Mouse (Mus musculus) embryonic facial prominence, embryonic 15.5 days (tissue): ENCODE data around the gene Riox2. TPM values are rescaled to one million over a fixed set of nuclear protein-coding genes. Genes with fewer than 3 reads are reported as not detected.

Experiments used
- ATAC-seq: fragments of 200-750 bp; cut with Nextera tagmentation; 2 replicates; pipeline ENCODE4 v1.8.0; 2017; ENCODE audit warnings: low read depth, moderate TSS enrichment; ENCODE audit not compliant: insufficient number of reproducible peaks, low FRiP score, low TSS enrichment
- H3K27ac ChIP-seq: fragments of 300-500 bp; sonication (generic); replicated peaks from 2 replicates; pipeline ENCODE4 v1.5.1; 2015; ENCODE audit warnings: mild to moderate bottlenecking, inconsistent platforms
- H3K27me3 ChIP-seq: fragments of 300-500 bp; sonication (generic); 2 replicates; pipeline ENCODE4 v1.6.1; 2015; ENCODE audit warnings: inconsistent platforms
- H3K36me3 ChIP-seq: fragments of 300-500 bp; sonication (generic); 2 replicates; pipeline ENCODE4 v1.6.1; 2015; ENCODE audit warnings: mild to moderate bottlenecking, inconsistent platforms
- H3K4me1 ChIP-seq: fragments of 300-500 bp; sonication (generic); 2 replicates; pipeline ENCODE4 v1.6.1; 2015; ENCODE audit warnings: inconsistent platforms
- H3K4me2 ChIP-seq: fragments of 300-500 bp; sonication (generic); replicated peaks from 2 replicates; pipeline ENCODE4 v1.6.1; 2015; ENCODE audit warnings: mild to moderate bottlenecking, inconsistent platforms
- H3K4me3 ChIP-seq: fragments of 300-500 bp; sonication (generic); replicated peaks from 2 replicates; pipeline ENCODE4 v1.5.1; 2015; ENCODE audit warnings: mild to moderate bottlenecking, inconsistent platforms
- H3K9ac ChIP-seq: fragments of 300-500 bp; sonication (generic); 2 replicates; pipeline ENCODE4 v1.6.1; 2015; ENCODE audit warnings: inconsistent platforms
- H3K9me3 ChIP-seq: fragments of 300-500 bp; sonication (generic); replicated peaks from 2 replicates; pipeline ENCODE4 v1.6.1; 2016; ENCODE audit warnings: inconsistent platforms
- WGBS: fragments of 180-500 bp; shearing (Covaris S2); methylation state at CpG from one replicate; pipeline ENCODE4 v1.1.7; 2015; 5-methylcytosine and 5-hydroxymethylcytosine counted together
- polyA plus RNA-seq: library from polyadenylated mRNA; unstranded; fragments of >200 nt; fragmentation: Nextera tagmentation; extraction: Ambion mirVana; gene quantifications from 2 replicates; pipeline ENCODE4 v1.2.1, GENCODE M21; 2015

Riox2 gene
- polyA plus RNA-seq, 1 experiment from 2014 or later = 36.2 TPM

DNA sequence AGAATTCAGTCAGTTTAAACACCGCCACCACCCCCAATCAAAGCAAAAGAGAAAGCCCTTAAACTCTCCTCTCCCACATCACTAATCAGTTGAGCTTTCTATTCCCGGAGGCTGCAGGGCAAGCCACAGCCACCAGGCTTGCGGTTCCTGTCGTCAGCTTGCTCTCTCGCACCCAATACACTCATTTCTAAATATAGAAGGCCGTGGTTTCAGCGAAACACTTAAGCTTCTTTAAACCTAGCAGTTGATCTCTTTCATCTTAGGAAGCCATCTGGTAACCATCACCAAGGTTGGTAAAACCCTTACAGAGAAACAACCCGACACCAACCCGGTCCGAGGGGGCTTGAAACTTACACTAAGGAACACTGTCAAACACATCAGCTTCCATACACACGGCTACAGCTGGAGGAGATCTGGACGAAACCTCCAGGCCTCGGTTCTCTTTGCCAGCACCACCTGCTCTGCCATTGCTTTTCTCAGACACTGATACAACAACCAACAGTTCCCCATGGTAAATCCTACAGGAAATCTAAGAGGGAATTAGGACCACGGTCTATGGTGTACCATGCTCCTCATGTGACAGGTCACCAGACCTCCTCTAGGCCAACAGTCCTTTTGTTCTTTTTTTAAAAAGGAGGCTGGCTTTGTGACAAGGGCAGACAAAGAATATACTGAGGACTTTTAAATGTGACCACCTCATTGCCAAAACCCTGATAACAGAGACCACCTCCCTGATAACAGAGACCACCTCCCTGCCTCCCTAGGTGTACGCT, 46.1 kb downstream of the Riox2 start:
- Histone ChIP-seq H3K4me1 (no peaks in the 10 kb centered on the region), H3K9ac (no peak overlapping the region), H3K27ac (no peak overlapping the region), H3K9me3 (no peaks in the 10 kb centered on the region), H3K4me3 (no peak overlapping the region), H3K36me3 (peaks cover 4% of the 10 kb centered on the region; the same call in 1 of the 2 replicates), H3K4me2 (no peak overlapping the region), H3K27me3 (no peaks in the 10 kb centered on the region)
- 38% methylated on average over 15 of the region's 15 CpGs for WGBS
- peak; percentile 70 for ATAC-seq

DNA sequence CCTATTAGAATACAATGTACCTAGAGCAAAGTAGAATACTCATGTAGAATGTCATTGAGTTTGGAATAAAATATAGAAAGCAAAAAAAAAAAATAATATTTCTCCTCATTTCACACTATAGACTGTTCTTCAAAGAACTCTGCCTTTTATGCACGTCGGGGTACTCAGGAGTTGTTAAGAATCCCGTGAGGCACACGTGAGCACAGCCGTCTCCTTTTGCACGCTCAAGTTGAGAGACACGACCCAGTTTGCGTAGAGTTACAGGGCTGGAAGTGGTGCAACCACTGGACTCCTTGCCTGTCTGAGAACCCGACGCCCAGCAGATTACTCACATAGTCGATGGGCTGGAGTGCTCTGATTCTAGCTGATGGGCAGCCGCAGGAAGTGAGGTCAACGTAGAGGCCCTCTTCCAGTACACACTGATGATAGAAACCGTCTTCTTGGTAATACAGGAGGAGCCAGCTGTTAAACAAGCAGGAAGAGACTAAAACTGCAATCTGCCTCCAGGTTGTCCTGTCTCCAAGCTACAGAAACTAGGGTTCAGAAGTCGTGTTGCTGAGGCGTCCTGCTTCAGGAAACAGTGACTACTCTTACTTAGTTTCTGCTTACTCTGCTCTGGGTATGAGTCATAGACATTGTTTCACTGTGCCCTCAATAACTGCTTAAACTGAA, 50.3 kb downstream of the Riox2 start:
- WGBS = 82% methylated on average over 16 of the region's 16 CpGs
- H3K27me3 ChIP-seq = no peaks in the 10 kb centered on the region
- H3K4me2 ChIP-seq = no peak overlapping the region
- H3K9ac ChIP-seq = no peak overlapping the region
- no peak overlapping the region for H3K4me3 ChIP-seq
- no peak overlapping the region for H3K27ac ChIP-seq
- no peaks in the 10 kb centered on the region for H3K9me3 ChIP-seq
- H3K4me1 ChIP-seq = no peaks in the 10 kb centered on the region
- H3K36me3 ChIP-seq = no peaks in the 10 kb centered on the region
- no peak for ATAC-seq

DNA sequence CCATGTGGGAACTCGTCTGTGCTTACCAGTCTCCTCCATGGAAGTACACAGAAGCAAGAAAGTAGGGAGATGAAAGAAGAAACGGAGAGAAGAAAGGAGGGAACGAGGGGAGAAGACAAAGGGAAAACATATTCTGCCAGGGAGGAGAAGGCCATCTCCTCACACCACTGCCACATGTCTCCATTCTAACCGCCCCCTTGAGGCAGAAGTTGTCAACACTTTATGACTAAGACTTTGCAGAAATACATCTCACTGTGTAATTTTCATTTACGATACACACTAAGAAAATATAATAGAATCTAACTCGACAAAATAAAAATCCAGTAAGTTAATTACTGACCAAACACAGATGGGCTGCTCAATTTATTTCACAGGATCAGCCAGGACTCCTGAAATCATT, 55.4 kb downstream of the Riox2 start:
- ATAC-seq = no peak
- Histone ChIP-seq H3K4me1 (no peaks in the 10 kb centered on the region), H3K27me3 (no peaks in the 10 kb centered on the region), H3K27ac (no peak overlapping the region), H3K9me3 (no peaks in the 10 kb centered on the region), H3K4me2 (no peak overlapping the region), H3K4me3 (no peak overlapping the region), H3K9ac (no peak overlapping the region), H3K36me3 (peaks cover 11% of the 10 kb centered on the region)
- WGBS = 68% methylated on average over 6 of the region's 6 CpGs

DNA sequence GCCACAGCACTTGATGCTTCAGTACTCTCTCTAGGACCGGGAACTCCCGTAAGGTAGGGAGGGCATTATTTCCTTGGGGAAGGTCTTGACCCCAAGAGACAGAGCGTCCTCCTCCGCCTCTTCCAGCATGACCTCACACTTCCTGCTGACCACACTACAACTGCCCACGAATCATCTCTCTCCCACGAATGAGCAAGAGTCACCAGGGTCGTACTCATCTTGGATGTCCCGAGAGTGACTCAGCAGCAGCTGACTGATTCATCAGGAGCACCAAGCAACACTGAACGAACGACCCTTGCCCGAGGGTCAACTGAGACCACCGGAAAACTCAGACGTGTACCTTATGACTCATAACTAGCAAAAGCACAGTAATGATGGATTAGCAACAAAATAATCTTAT, 58.0 kb downstream of the Riox2 start:
- WGBS = 88% methylated on average over 13 of the region's 13 CpGs
- Histone ChIP-seq H3K9me3 (no peaks in the 10 kb centered on the region), H3K27me3 (no peaks in the 10 kb centered on the region), H3K9ac (no peak overlapping the region), H3K27ac (no peak overlapping the region), H3K36me3 (peaks cover 11% of the 10 kb centered on the region), H3K4me3 (no peak overlapping the region), H3K4me2 (no peak overlapping the region), H3K4me1 (no peaks in the 10 kb centered on the region)
- no peak for ATAC-seq

DNA sequence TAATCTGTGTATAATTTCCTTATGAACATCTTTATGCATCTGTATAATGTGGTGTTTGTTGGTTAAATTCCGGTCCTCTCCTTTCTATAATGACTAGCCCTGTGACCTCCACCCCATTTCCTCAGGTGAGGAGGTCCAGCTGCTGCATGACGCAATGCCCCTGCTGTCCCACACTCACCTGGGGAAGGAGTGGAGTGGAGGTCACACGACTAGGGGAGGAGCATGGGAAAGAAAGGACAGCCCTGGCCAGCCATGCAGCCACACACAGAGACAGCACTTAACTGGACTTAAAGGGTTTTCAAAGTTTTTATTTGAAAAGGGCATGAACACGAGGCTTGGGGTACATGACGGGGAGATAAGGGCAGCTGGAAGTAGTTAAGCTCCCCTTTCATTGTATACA, 59.7 kb downstream of the Riox2 start:
- Histone ChIP-seq H3K36me3 (peaks cover 18% of the 10 kb centered on the region), H3K9me3 (no peaks in the 10 kb centered on the region), H3K4me2 (no peak overlapping the region), H3K9ac (no peak overlapping the region), H3K4me3 (no peak overlapping the region), H3K27ac (no peak overlapping the region), H3K4me1 (no peaks in the 10 kb centered on the region), H3K27me3 (no peaks in the 10 kb centered on the region)
- no peak for ATAC-seq
- 65% methylated on average over 5 of the region's 5 CpGs for WGBS

DNA sequence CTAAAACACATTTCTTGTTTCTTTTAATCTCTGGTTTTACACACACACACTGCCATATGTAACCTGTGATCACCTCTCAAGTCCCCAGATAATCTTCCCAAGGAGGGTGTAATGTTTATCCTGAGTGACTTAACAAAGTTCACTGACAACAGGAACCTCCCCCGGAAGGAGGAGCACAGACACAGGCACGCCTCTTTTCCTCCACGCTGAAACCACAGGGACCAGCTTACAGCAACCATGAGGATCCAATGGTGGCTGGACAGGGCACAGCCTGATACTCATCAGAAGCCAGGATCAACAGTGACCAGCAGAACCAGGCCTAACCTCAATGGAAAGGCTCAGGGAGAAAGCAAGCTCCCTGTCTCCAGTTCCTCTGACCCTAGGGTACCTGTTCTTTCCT, 61.0 kb downstream of the Riox2 start:
- Histone ChIP-seq H3K9ac (no peak overlapping the region), H3K27ac (no peak overlapping the region), H3K27me3 (no peaks in the 10 kb centered on the region), H3K4me3 (no peak overlapping the region), H3K9me3 (no peaks in the 10 kb centered on the region), H3K4me1 (no peaks in the 10 kb centered on the region), H3K36me3 (peaks cover 22% of the 10 kb centered on the region), H3K4me2 (no peak overlapping the region)
- no peak for ATAC-seq
- WGBS = 41% methylated on average over 3 of the region's 3 CpGs

DNA sequence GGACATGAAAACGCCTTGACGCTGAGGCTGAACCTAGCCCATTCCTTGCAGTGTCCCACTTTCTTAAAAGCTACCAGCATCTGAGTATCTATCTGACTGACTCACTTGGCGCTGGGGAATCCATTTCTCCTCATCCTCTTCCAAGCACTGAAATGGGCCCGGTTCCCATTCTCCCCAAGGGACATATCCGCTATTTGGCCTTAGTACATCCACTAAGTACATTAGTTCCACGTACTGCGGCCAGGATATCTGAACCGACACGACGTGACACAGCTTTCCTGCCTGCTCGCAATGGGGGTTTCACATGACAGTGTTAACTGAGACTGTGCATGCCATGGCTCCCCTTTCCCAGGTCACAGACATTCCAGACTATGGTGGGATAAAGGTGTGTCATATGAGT, 62.8 kb downstream of the Riox2 start:
- Histone ChIP-seq H3K27me3 (no peaks in the 10 kb centered on the region), H3K36me3 (peaks cover 21% of the 10 kb centered on the region), H3K4me3 (no peak overlapping the region), H3K27ac (no peak overlapping the region), H3K9me3 (no peaks in the 10 kb centered on the region), H3K9ac (no peak overlapping the region), H3K4me1 (no peaks in the 10 kb centered on the region), H3K4me2 (no peak overlapping the region)
- ATAC-seq = peak; percentile 51
- WGBS = 77% methylated on average over 11 of the region's 11 CpGs

DNA sequence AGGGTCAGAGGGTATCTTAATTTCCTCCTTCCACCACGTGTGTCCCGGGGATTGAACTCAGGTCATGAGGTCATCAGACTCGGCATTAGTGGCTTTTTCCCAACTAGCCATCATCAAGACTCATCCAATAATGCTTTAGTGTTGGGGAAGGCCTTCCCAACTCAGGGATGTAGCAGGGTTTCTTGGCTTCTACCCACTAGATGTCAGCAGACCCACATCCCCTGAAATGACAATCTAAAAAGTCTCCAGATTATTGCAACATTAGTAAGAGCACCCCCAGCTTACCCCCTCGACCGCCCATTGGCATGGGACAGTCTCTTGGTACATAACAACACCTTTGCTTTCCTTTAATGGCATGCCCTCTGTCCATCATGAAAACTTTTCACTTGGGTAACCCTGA, 64.1 kb downstream of the Riox2 start:
- 71% methylated on average over 5 of the region's 5 CpGs for WGBS
- H3K4me2 ChIP-seq = no peak overlapping the region
- H3K27ac ChIP-seq = no peak overlapping the region
- H3K9me3 ChIP-seq = no peaks in the 10 kb centered on the region
- H3K9ac ChIP-seq = no peak overlapping the region
- H3K4me1 ChIP-seq = no peaks in the 10 kb centered on the region
- ATAC-seq = no peak
- peaks cover 13% of the 10 kb centered on the region; the same call in 1 of the 2 replicates for H3K36me3 ChIP-seq
- H3K27me3 ChIP-seq = no peaks in the 10 kb centered on the region
- no peak overlapping the region for H3K4me3 ChIP-seq

DNA sequence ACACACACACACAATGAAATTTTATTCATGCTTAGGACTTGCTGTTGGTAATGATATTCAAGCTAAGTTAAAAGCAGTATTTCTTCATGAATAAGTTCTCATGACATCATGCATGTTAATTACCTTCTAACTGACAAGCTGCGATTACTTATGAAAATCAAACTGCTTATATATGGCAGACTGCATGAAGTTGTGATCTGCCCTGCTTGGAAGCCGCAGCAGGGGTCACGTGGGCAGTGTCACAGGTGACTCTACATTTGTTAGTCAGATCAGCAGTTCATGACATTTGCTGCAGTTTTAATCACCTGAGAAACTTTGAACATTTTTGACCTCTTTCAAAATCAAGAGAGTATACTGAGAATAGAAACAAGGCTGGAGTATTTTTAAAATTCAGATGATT, 69.4 kb downstream of the Riox2 start:
- Histone ChIP-seq H3K27me3 (no peaks in the 10 kb centered on the region), H3K9me3 (no peaks in the 10 kb centered on the region), H3K4me3 (no peak overlapping the region), H3K9ac (no peak overlapping the region), H3K4me1 (no peaks in the 10 kb centered on the region), H3K4me2 (no peak overlapping the region), H3K27ac (no peak overlapping the region), H3K36me3 (0 out of 2 replicates have a peak, but pooled peaks cover 9% of the 10 kb centered on the region)
- ATAC-seq = no peak
- 82% methylated on average over 3 of the region's 3 CpGs for WGBS

DNA sequence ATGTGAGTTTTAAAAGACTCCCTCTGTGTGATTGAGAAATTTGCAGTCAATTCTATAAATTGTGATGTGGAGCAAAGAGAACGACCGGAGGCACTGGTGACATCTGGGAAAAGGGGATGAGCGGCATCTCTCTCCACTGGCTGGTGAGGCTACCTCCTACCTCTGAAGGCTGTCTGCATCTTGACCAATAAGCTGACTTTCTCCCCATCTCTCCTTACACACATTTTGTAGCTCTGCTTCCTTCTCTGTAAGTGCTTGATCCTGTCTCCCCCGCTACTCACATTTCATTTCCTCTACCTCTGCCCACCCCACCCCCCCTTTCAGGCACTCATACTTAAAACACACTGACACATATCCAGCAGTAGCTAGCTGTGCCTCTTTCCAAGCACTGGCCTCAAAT, 69.8 kb downstream of the Riox2 start:
- no peak overlapping the region for H3K4me3 ChIP-seq
- H3K4me2 ChIP-seq = no peak overlapping the region
- no peak for ATAC-seq
- no peaks in the 10 kb centered on the region for H3K4me1 ChIP-seq
- no peaks in the 10 kb centered on the region for H3K9me3 ChIP-seq
- 69% methylated on average over 4 of the region's 4 CpGs for WGBS
- H3K27ac ChIP-seq = no peak overlapping the region
- no peak overlapping the region for H3K9ac ChIP-seq
- H3K36me3 ChIP-seq = 0 out of 2 replicates have a peak, but pooled peaks cover 5% of the 10 kb centered on the region
- H3K27me3 ChIP-seq = no peaks in the 10 kb centered on the region
